Mouse (Mus musculus): Measurements from ENCODE around the gene Suco. TPM values are rescaled to one million over a fixed set of nuclear protein-coding genes. Genes with fewer than 3 reads are reported as not detected.
A peak's percentile ranks its signal among the peaks of the same experiment; 100 is the strongest.

Gene Suco
- polyA plus RNA-seq, 1 experiment from 2014 or later, result 13.1 TPM

GRCm38 (mm10) chr1:161919594-161919993, 43.1 kb upstream of the Suco start:
- no peaks in the 10 kb centered on the region for H3K27me3 ChIP-seq (replicated peaks; ENCODE audit: insufficient read depth, low read length)
- no peaks in the 10 kb centered on the region for H3K4me1 ChIP-seq (ENCODE audit: insufficient read depth, low read depth, low read length)
- no peak overlapping the region for H3K4me3 ChIP-seq (ENCODE audit: low read depth, low read length)
- TF ChIP-seq EP300 (IDR thresholded peaks at IDR 0.05), result no peak
- no peak for TF ChIP-seq CTCF (IDR thresholded peaks at IDR 0.05)
- DNase-seq (ENCODE audit: low spot score) (no peak), ATAC-seq (no peak)
- H3K4me2 ChIP-seq (replicated peaks; ENCODE audit: low read depth, low read length), result no peak overlapping the region
- H3K9ac ChIP-seq (replicated peaks; ENCODE audit: low read depth), result no peak overlapping the region
- no peaks in the 10 kb centered on the region for H3K9me3 ChIP-seq (ENCODE audit: low read length)
- no peaks in the 10 kb centered on the region for H3K36me3 ChIP-seq (ENCODE audit: insufficient read depth, low read length)
- WGBS, result 90% methylated on average over 2 of the region's 2 CpGs
- H3K27ac ChIP-seq (ENCODE audit: low read length), result no peak overlapping the region

DNA sequence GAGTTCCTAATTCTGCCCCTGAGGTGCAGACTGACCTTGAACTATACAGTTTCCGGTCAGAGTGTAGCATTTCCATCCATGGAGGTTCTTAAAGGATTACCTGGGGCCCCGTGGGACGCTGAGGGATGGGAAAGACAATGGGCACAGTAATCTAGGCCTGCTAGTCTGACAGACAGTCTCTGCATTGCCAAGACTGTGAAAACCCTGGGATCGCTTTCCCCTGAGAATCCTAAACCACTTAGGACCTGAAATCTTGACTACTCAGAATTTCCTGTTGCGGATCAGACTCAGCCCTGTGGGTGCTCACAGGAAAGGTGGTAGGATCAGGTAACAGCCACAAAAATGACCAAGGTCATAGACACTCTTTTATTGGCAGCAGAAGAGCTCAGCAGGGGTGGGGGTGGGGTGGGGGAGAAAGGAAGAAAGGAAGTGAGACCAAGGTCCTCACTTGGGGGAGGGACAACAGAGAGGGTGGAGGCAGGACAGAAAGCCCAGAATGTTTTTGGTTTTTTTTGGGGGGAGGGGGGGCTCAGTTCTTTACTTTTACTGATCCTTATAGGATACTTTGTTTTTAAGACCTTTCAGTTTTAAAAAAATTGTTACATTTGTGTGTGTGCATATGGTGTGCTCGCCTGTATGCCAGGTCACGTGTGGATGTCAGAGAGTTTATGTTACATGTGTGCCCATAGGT, 42.3 kb upstream of the Suco start:
- Histone ChIP-seq H3K27ac (ENCODE audit: low read length) (no peak overlapping the region), H3K4me2 (replicated peaks; ENCODE audit: low read depth, low read length) (no peak overlapping the region), H3K4me3 (ENCODE audit: low read depth, low read length) (no peak overlapping the region), H3K9me3 (ENCODE audit: low read length) (no peaks in the 10 kb centered on the region), H3K27me3 (replicated peaks; ENCODE audit: insufficient read depth, low read length) (no peaks in the 10 kb centered on the region), H3K36me3 (ENCODE audit: insufficient read depth, low read length) (no peaks in the 10 kb centered on the region), H3K4me1 (ENCODE audit: insufficient read depth, low read depth, low read length) (no peaks in the 10 kb centered on the region), H3K9ac (replicated peaks; ENCODE audit: low read depth) (no peak overlapping the region)
- DNase-seq (ENCODE audit: low spot score), result no peak
- TF ChIP-seq CTCF (IDR thresholded peaks at IDR 0.05) (no peak), EP300 (IDR thresholded peaks at IDR 0.05) (no peak)
- 54% methylated on average over 7 of the region's 7 CpGs for WGBS
- ATAC-seq, result no peak

GRCm38 (mm10) chr1:161917940-161918484, 41.5 kb upstream of the Suco start:
- ATAC-seq (no peak), DNase-seq (ENCODE audit: low spot score) (no peak)
- Histone ChIP-seq H3K4me1 (ENCODE audit: insufficient read depth, low read depth, low read length) (peaks cover 4% of the 10 kb centered on the region; the same call in 1 of the 2 replicates), H3K27me3 (replicated peaks; ENCODE audit: insufficient read depth, low read length) (no peaks in the 10 kb centered on the region), H3K9ac (replicated peaks; ENCODE audit: low read depth) (no peak overlapping the region), H3K4me2 (replicated peaks; ENCODE audit: low read depth, low read length) (no peak overlapping the region), H3K27ac (ENCODE audit: low read length) (no peak overlapping the region), H3K36me3 (ENCODE audit: insufficient read depth, low read length) (no peaks in the 10 kb centered on the region), H3K4me3 (ENCODE audit: low read depth, low read length) (no peak overlapping the region), H3K9me3 (ENCODE audit: low read length) (no peaks in the 10 kb centered on the region)
- WGBS, result 84% methylated on average over 3 of the region's 3 CpGs
- TF ChIP-seq EP300 (IDR thresholded peaks at IDR 0.05) (no peak), CTCF (IDR thresholded peaks at IDR 0.05) (no peak)

DNA sequence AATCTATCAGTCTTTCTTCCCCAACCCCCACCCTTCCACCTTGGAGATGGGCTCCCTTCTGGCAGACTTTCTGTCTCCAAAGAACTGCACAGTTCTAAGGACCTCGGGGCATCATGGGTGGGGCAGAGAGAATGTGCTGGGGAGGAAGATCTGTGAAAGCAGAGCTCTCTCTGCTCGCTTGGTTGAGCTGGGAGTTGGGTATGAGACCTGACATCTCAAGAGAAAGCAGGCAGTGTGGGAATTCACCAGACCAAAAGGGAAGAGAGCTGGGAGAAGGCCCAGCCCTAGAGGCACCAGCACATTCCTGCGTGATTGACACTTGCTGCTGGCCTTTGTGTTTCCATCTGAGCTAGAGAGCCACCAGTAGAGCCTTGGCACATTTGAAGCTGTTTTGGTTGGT, 39.6 kb upstream of the Suco start:
- no peak for TF ChIP-seq CTCF (IDR thresholded peaks at IDR 0.05)
- TF ChIP-seq EP300 (IDR thresholded peaks at IDR 0.05), result no peak
- Histone ChIP-seq H3K27me3 (replicated peaks; ENCODE audit: insufficient read depth, low read length) (no peaks in the 10 kb centered on the region), H3K9me3 (ENCODE audit: low read length) (no peaks in the 10 kb centered on the region), H3K9ac (replicated peaks; ENCODE audit: low read depth) (no peak overlapping the region), H3K4me1 (ENCODE audit: insufficient read depth, low read depth, low read length) (peaks cover 4% of the 10 kb centered on the region; the same call in 1 of the 2 replicates), H3K4me3 (ENCODE audit: low read depth, low read length) (no peak overlapping the region), H3K27ac (ENCODE audit: low read length) (no peak overlapping the region), H3K4me2 (replicated peaks; ENCODE audit: low read depth, low read length) (no peak overlapping the region), H3K36me3 (ENCODE audit: insufficient read depth, low read length) (no peaks in the 10 kb centered on the region)
- 45% methylated on average over 3 of the region's 3 CpGs for whole genome bisulfite sequencing
- no peak for ATAC-seq
- no peak for DNase-seq (ENCODE audit: low spot score)

DNA sequence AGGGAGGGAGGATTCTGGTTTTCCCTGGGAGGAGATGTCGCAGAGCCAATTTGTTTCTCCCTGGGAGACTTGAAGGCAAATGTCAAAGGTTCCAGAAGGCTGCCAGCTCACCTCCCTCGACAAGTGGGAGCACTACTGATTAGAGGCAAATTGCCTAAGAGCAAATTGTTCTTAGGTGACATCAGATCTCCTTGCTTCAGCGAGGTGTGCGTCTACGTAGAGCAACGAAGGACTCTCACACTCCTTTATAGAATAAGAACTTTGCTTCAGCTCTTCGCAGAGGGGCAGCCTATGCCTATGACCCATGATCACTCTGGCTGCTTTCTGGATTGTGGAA, 37.1 kb upstream of the Suco start:
- TF ChIP-seq CTCF (IDR thresholded peaks at IDR 0.05) (no peak), EP300 (IDR thresholded peaks at IDR 0.05) (no peak; the same call in 1 of the 2 replicates)
- H3K36me3 ChIP-seq (ENCODE audit: insufficient read depth, low read length), result no peaks in the 10 kb centered on the region
- H3K27me3 ChIP-seq (replicated peaks; ENCODE audit: insufficient read depth, low read length), result no peaks in the 10 kb centered on the region
- peaks cover 4% of the 10 kb centered on the region; the same call in 1 of the 2 replicates for H3K4me1 ChIP-seq (ENCODE audit: insufficient read depth, low read depth, low read length)
- H3K4me3 ChIP-seq (ENCODE audit: low read depth, low read length), result no peak overlapping the region
- peak; percentile 95 for ATAC-seq
- H3K4me2 ChIP-seq (replicated peaks; ENCODE audit: low read depth, low read length), result no peak overlapping the region
- no peaks in the 10 kb centered on the region for H3K9me3 ChIP-seq (ENCODE audit: low read length)
- DNase-seq (ENCODE audit: low spot score), result peak; percentile 88
- peak overlapping the region; percentile 73 for H3K27ac ChIP-seq (ENCODE audit: low read length)
- H3K9ac ChIP-seq (replicated peaks; ENCODE audit: low read depth), result no peak overlapping the region
- 32% methylated on average over 7 of the region's 7 CpGs for WGBS

GRCm38 (mm10) chr1:161912940-161913647, 36.6 kb upstream of the Suco start:
- Histone ChIP-seq H3K9ac (replicated peaks; ENCODE audit: low read depth) (no peak overlapping the region), H3K4me1 (ENCODE audit: insufficient read depth, low read depth, low read length) (peaks cover 4% of the 10 kb centered on the region; the same call in 1 of the 2 replicates), H3K36me3 (ENCODE audit: insufficient read depth, low read length) (no peaks in the 10 kb centered on the region), H3K9me3 (ENCODE audit: low read length) (no peaks in the 10 kb centered on the region), H3K27me3 (replicated peaks; ENCODE audit: insufficient read depth, low read length) (no peaks in the 10 kb centered on the region), H3K4me2 (replicated peaks; ENCODE audit: low read depth, low read length) (no peak overlapping the region), H3K27ac (ENCODE audit: low read length) (peak overlapping the region; percentile 73; the same call in 1 of the 2 replicates), H3K4me3 (ENCODE audit: low read depth, low read length) (no peak overlapping the region)
- ATAC-seq, result no peak
- TF ChIP-seq EP300 (IDR thresholded peaks at IDR 0.05), result no peak
- TF ChIP-seq CTCF (IDR thresholded peaks at IDR 0.05), result no peak
- 29% methylated on average over 4 of the region's 4 CpGs for WGBS
- DNase-seq (ENCODE audit: low spot score), result no peak
